Mouse (Mus musculus) liver, postnatal 0 days (tissue): ENCODE results near the gene Efna5.

Source experiments
- CTCF ChIP-seq: sonication (generic); IDR thresholded peaks from 2 replicates; pipeline ENCODE4 v1.5.1; 2016; ENCODE audit warnings: antibody characterized with exemption, low read depth
- EP300 ChIP-seq: IDR thresholded peaks from 2 replicates; pipeline ENCODE4 v1.6.1; 2016; ENCODE audit warnings: antibody characterized with exemption, low read depth, mild to moderate bottlenecking

GRCm38 (mm10) chr17:62692242-62692641 is 188.9 kb downstream of the Efna5 start:
- TF ChIP-seq CTCF (no peak), EP300 (no peak)
